Mouse (Mus musculus) leukemia stem cell, adult 10-12 weeks (primary cell): ENCODE data around the gene Nono. TPM values are rescaled to one million over a fixed set of nuclear protein-coding genes. Genes with fewer than 3 reads are reported as not detected.

Experiments
- polyA plus RNA-seq: library from polyadenylated mRNA; stranded (reverse); fragments of >175 nt; gene quantifications from 2 replicates; pipeline ENCODE4 v1.2.3, GENCODE M21; 2012; ENCODE audit warnings: low replicate concordance

Nono gene
- polyA plus RNA-seq = 22.9 and 38.1 TPM in 2 replicates

DNA sequence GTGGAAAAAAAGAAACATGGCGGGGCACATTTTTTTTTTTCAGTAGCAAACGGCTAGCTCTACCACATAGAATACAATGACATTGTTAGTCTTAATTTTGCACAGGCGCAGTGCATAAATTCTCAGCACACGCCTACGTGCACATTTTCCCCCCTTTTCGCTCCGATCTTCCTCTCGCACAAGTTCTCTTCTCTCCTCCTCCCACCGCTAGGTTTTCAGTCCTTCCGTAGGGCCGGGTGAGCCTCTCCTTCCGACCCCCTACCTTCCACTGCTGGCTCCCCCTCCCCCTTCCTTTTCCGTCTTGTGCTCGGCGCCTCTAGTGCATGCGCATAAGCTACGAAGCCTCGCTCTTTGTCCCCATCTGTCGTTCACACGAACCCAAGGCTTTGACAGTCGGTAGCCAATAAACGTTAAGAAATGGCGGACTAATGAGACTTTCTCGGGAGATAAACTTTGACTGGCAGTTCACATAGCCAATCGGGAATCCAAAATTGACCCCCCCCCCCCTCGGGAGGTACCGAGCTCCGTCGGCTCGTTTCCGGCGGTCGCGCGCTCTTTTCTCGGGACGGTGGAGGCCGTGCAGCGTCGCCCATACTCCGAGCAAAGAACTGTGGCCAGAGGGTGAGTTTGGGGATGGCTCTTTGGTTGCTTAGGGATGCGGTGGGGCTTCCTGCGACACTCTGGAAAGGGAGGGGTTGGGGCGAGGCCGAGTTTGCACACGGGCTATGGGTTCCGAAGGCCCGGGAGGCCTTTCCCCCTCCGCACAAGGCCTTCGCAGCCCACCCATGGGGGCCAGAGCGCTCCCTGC, at the start of gene Nono:
Nono (plus strand) TSS at position 177 of the 808 bp plus-strand sequence.

GRCm38 (mm10) chrX:101420700-101421095, 8.4 kb upstream of the Nono start, which contains the start of gene Zmym3:
Zmym3 (minus strand) TSS chrX:101420849.

DNA sequence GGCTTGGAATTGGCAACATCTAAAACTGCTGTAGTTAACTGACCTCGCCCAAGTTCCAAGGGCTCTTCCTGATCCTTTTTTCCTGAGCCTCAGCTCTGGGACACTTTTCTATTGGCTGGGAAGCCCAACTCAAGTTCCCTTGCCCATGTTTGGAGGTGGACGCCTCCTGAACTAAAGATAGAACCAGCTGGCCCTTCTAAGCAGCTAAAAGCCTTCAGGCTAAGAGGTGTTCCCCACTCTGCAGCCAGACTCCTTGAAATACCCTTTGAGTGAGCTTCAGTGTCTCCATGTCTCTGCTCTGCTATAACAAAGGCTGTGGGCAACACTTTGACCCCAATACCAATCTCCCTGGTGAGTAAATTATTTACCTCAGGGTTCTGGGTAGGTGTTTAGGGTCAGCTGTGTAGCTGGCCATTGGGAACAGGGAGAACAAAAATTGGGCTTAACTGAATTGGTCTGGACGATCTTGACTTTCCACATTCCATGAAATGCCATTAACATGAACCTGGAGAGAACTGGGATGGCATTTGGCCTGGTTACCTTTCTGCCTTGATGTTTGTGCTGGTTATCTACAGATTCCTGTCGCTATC, 19.9 kb downstream of the Nono start, which contains the start of gene Itgb1bp2:
Itgb1bp2 (plus strand) TSS at position 203 of the 590 bp plus-strand sequence.

Other genes with a start within 250 kb of the Nono start
- gene Snx12, start 206.8 kb upstream of the Nono start, polyA plus RNA-seq = 14.8 and 24.0 TPM in 2 replicates
- gene Foxo4, start 174.8 kb upstream of the Nono start, polyA plus RNA-seq = 13.8 and 22.7 TPM in 2 replicates
- gene Gm614, start 165.3 kb upstream of the Nono start, polyA plus RNA-seq = not detected in 2 replicates
- 5.8 and 37.6 TPM in 2 replicates for gene Il2rg, start 161.1 kb upstream of the Nono start, polyA plus RNA-seq
- not detected in 2 replicates for gene Gm20489, start 160.3 kb upstream of the Nono start, polyA plus RNA-seq
- gene Med12, start 155.3 kb upstream of the Nono start, polyA plus RNA-seq = 85.7 and 97.5 TPM in 2 replicates
- 0.13 TPM in 1 of 2 replicates, not detected in the other for gene Nlgn3, start 130.2 kb upstream of the Nono start, polyA plus RNA-seq
- not detected in 2 replicates for gene Gjb1, start 52.9 kb upstream of the Nono start, polyA plus RNA-seq
- 18.7 and 25.9 TPM in 2 replicates for gene Zmym3, start 8.5 kb upstream of the Nono start, polyA plus RNA-seq
- 0.18 and 0.37 TPM in 2 replicates for gene Itgb1bp2, start 19.8 kb downstream of the Nono start, polyA plus RNA-seq
- 1.2 and 2.3 TPM in 2 replicates for gene Taf1, start 103.4 kb downstream of the Nono start, polyA plus RNA-seq
- 2.3 and 10.3 TPM in 2 replicates for gene Ogt, start 210.7 kb downstream of the Nono start, polyA plus RNA-seq